Mouse (Mus musculus) spleen, postnatal 36 days (tissue): Measurements from ENCODE around the gene Npnt.

Source experiments
- DNase-seq, 2 experiments: peaks; one replicate each; pipeline ENCODE4 v3.0.0; 2022; ENCODE audit warnings: low spot score in 2 of 2, mixed read lengths in 1 of 2

Npnt gene

DNA sequence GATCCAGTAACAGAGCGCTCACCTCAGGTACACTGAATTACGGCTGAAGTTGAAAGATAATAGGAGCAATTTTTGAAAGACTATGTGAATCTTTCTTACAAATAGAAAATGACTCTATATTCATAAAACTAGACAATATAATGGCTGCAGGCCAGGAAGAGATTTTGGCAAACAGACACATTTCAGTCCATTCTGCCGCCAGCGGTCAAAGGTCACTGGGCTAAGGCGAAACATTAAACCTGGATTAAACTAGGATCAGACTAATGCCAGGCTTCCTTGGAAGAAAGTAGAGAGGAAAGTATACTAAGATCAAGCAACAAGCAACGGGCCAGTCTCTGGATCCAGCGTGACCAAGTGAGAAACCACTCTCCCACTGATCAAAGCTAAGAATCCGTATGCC, 11.1 kb downstream of the Npnt start:
- DNase-seq: no peak

DNA sequence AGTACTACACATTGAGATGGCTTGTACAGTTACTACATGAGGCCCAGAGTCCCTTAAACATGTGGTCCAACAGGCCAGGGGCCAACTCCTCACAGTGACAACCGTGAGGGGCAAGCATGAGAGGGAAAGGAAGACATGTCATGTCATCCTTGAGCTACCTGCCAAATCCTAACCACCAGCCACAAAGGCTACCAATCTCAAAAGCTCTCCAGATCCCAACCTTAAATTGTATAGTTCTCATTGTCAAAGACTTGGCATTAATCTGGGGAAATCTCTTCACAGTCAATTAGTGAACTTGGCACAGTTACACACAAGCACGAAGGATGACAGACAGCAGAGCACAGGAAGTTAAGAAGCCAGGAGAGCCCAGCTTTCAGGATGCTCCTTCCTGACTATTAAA, 15.4 kb downstream of the Npnt start:
- DNase-seq: no peak

DNA sequence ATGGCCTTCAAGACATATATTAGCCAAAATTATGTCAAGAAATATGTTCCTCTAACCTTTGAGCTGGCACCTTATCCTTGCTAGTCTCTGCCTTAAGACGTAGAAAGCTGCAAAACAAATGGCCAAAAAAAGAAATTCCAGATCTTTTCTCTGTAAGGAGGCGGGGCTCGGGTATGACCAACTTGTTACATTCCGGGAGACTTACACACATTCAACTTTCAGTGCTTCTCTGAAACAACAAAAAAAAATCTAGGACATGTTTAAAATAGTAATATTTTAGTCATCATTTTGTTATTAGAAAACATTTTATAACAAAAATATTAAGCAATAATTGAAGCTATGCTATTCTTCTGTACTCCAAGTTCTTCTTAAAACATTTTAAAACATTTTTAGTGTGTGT, 18.6 kb downstream of the Npnt start:
- DNase-seq: no peak

DNA sequence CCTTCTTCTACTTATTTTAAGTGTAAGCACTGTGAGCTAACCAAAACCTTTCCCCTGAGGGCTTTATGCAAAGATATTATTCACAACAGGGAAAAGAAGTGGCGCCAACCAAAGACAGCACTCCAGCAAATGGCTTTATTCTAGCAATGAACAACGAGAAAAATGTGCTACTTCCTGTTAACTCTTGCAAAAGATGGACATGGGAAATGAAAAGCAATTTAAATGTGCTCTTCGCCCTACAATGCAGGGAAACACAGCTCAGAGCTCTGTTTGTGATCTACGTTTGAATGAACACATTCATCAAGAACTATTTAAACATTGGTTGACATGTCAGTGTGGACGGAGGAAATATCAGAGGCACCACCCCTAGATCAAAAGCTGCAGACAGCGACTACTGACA, 20.2 kb downstream of the Npnt start:
- DNase-seq: no peak

DNA sequence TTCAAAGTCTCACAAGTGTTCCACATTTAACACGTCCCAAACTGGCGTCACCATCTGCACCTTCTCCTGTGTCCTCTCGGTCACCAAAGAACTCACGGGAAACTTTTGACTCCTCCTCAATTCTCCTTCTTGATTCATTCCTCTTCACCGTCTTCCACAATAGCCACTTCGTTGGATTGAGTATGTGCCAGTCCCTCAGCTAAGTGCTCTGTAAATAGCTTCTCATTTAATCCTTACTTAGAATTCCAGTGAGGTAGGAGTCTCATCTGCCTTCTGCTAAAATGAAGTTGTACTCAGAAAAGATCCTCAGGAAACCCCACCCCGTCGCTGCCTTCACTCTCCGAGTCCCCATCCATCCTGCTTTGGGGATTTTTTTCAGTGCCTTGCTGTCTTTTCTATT, 21.9 kb downstream of the Npnt start:
- DNase-seq: no peak

DNA sequence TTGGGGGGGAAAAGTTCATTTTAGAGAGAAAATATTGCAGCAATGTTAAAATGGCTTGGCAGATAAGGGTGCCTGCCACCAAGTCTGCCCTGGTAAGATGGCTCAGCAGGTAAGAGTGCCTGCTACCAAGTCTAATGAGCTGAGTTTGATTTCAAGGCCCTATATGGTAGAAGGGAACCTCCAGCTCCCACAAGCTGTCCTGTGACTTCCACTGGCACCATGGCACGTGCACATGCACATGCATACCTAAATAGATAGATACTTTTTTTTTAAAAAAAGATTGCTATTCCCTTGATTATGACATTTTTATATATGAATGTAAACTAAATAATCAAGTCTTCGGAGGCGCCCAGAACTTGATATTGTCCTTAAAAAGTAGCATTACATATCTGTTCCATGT, 30.3 kb downstream of the Npnt start:
- DNase-seq: no peak

DNA sequence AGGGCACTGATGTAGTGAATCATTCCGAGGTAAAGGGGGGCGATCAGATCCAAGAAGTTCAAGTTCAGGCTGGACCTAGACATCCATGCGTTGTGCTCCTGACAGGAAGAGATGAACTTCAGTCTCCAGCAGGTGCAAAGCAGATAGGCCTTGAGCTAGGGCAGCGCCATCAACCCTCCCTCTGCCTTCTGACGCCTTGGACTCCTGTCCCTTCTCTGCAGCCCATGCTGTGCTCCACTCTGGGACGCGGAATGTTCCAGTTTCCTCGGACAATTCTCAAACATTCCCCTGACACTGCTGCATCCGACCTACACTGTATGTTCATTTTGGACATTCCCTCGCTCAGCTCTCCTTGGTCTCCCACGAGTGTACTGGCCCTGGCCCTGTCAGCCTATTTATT, 30.9 kb downstream of the Npnt start:
- no peak for DNase-seq

DNA sequence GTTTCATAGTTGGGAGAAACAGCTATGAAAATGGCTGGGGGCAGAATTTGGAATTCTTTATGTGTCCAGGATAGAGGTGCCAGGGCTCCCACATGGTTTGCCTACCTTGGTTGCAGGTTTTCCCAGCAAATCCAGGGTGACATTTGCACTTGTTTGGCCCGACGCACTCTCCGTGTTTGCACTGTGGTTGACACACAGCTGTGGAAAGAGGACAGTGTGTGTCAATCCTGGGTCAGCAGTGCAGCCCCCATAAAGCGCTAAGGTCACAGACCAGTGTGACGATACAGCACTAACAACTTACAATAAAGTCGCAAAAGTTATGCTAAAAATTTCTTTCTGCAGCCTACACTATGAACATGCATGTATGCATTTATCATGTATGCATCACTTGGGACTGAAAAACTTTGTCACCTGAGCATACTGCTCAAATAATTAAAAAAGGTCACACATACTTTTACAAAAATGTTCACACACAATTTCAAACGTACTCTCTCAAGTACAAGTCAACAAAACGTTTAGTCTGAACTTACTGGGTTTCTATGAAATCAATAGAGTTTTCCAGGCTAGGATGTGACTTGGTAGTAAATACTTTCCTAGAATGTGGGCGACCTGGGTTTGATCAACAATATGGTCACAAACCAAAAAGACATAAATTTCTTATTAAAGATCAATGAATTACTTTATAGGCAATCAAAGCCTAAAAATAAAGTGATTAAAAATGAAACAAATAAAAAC, 32.6 kb downstream of the Npnt start:
- DNase-seq: no peak

DNA sequence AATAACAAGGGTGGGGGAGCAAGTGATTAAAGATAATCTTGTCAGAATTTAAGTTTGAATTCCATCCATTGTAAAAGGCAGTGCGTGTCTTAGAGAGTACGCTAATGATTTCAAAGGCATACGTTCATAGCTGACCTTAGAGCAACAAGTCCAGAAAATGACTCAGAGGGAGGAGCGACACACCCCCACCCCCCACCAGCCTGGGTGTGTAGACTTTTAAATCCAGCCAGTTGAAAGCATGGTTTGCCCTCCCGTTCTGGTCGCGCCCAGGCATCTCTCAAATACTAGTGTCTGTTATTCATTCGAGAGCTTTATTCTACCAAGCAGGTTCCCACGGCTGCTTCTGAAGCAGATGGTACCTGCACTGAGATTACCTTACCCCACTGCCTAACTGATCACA, 34.4 kb downstream of the Npnt start:
- DNase-seq: no peak

DNA sequence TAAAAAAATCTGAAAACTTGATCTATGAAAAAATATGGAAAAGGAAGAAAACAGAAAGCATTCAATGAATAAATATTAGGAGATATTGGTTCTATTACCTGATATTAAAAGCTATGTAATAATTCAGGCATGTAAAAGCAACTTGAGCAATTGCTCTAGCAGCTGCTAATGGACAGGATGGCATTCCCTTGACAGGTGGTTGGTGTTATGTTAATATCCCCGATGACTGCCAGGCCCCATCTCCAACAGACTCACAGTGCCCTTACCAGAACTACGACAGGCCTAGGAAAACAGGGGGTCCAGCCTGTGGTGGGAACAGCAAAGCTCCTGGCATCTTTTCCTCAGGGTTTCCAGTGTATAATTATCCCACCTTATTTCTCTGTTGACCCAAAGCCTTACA, 37.7 kb downstream of the Npnt start:
- no peak for DNase-seq

DNA sequence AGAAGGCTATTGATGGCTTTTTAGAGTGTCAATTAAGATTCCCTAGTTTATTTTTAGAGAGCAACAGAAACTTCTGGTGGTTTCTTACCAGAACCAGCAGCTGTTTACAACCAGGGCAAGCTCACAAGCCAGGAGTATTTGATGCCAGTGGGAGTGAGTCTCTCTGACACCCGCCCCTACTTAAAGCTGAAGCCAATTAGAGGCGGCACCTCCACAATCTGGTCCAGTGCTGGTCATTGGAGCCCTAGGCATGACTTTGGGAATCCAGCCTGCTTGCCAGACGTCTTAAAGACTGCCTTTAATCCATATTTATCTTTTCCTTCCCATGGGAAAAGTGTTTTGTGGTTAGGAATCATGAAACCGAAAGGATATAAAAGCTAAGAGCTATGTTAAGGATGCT, 38.4 kb downstream of the Npnt start:
- no peak for DNase-seq

DNA sequence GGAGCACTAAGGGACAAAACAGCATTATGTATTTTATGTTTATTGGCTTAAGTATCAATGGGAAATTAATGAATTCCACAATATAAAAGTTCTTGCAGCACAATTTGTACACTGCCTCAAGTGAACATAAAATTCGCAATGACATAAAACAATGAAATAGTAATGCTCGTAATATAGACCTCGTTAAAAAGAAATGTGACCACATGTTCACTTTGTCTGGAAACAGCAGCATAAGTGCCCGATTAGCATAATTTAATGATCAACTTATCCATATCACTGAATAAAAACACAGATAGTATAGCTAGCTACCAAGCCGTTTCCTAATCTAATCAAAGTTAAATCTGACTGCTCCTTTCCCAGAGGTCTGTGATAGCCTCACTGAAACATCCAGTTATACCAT, 39.4 kb downstream of the Npnt start:
- no peak for DNase-seq

DNA sequence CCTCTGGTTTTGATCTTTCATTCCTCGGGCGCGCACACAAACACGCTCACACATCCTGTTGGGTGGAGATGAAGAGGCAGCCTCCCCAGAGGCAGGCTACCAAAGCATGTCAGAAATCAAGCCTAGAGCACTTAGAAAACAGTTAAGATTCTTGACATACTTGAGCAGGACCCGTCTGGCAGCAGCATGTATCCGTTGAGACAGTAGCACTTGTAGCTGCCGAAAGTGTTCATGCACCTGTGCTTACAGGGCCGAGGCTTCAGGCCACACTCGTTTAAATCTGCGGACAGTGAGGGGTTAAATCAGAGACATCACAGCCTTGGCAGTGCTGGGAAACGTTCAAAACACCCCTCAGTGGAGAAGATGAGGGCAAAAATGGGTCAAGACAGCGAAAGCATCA, 40.4 kb downstream of the Npnt start:
- no peak for DNase-seq

DNA sequence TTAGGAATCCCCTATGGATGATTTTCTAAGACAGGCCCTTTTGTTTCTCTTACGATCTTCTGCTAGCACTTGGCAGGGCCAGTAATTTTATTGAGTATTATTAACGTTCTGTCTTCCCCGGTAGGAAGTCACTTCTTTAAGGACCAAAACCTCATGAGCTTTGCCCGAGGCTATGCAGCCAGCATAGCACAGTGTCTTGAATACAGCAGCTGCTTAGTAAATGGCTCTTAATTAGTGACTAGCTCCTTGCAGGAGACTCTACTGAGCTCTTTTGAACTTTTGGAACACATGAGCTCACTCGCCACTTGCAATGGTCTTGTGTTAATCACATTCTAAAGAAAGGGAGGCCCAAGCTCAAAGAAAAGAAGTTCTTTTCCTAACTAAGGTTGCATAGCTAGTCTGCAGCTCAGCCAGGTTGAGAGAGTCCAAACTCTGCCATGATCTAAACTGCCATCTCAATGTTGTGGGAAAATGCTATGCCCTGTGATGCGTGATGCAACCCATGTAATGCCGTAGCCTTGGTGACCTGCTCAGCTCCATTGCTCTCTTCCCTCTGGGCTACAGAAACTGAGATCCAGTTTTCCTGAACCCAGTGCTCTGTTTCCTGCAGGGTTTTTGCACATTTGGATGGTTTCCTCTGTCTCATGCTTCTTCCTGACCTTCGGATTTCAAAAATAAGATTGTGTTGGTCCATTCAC, 42.4 kb downstream of the Npnt start:
- no peak for DNase-seq

DNA sequence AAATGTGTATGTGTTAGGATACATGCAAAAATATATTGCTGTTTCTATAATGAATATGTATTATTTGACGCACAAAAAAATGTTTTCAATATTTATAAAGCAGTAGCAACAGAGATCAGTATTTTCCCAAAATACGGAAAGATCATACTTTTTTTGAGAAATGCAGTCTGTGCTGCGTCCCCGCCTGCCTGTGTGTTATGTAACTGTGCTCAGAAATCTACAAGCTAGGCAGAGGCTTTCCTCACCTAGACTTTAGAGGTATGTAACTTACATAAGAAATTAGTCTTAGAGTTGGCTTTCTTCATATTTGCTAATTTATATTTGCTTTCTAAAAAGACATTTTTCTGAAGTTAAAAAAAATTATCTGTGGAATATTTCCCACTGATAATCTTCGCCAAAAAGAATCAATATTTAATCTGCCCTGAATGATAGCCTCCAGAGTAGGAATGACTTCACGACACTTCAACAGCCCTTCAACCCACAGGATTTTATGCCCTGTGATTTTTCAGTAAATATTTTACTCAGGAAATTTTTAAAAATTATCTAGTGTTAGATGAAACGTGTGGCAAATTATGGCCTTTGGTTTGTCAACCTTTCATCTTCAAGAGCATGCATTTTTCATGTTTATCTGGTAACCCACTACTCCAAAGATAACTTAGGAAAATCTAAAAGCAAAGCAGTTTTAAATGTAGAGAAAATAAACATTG, 44.7 kb downstream of the Npnt start:
- DNase-seq: no peak

DNA sequence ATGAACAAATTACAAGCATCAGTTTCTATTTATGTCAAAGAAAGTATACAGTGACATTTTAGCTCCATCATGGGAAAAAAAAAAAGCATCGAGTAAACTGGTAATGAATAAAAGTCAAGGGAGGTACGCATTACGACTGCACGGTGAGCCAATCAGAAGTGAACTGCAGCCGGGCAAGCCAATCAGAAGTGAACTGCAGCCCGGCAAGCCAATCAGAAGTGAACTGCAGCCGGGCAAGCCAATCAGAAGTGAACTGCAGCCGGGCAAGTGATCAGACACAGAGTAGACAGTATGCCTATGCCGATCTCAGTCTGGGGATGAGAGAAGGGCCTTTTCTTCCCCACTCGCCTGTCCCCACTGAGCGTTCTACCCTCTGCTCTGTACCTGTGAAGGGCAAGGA, 46.7 kb downstream of the Npnt start:
- no peak for DNase-seq

DNA sequence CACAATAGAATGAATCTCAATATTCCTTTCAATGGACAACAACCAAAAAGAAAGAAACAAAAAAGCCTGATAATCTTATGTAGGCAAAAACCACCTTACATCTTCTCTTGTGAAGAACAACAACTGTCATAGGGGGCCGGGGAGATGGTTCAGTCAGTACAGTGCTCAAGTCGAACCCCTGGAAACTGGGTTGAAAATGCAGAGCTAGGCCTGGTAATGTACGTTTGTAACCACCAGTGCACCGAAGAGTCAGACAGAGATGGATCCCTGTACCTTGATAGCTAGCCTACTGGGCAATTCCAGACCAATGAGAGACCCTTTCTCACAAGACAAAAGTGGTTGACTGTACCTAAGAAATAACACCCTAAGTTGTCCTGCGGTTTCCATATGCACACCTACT, 47.2 kb downstream of the Npnt start:
- no peak for DNase-seq

DNA sequence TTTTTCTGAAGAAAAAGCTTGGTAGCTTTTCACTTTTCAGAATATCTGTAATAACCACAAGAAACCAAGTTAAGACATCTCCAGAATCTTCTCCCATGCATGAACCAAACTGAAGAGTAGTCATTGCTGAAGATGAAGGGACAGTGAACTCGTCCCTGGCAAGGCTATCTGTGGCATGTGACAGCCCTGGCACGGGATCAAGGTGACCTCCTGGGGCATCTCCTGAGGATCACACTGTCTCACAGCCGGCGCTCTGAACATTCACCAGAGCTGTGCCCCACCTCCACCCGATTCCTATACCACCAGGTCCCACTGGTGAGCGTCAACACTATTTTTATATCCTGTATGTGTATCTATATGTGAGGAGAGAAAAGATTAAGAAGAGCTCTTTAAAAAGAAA, 47.9 kb downstream of the Npnt start:
- DNase-seq: no peak

DNA sequence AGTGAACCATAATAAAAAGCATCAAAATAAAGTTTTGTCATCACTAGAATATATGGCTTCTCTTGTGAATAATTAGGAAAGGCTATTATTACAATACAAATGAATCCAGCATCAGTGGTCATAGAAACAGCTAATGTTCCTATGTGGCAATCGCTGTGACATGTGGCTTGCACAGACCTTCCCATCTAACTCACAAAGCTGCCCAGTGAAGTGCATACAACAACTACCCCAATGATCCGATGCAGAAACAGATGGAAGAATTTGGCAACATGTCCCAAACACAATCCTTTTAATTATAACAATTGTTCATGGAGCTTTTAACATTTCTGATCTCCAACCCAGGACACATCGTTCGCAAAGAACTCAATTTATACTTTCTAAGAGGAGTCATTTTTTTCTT, 52.2 kb downstream of the Npnt start:
- no peak for DNase-seq

DNA sequence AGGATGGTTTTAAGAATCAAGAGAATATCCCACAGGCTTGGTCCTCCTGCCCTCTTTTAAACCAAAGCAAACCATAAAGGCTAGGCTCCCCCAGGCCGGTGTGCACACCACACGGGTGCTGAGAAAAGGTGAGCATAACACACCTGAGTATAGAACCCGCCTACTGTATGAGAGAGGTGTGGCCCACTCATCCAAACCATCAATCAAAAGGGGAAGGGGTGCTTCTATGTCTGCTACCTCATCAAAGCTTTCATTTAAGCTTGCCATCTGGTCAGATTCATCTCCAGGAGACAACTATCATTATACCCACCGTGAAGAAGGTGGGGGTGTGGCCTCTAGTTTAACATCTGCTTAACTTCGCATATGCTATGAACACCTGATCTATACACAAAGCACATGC, 52.7 kb downstream of the Npnt start:
- no peak for DNase-seq

DNA sequence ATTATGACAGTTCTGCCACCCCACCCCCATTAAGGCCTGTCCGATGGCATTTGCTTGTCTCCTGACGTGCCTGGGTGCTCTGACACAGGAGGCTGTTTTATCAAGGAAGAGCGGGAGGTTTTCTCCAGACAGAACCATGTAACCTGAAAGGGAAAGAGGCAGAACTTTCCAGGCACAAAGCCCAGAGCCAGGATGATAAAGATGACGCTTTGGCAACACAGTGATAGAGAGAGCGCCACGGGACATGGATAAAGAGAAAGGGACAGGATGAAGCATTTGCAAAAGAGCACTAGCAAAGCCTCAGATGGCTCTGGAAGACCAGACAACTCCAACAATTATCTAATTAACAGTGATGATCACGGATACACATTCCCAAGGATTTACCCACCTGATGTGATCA, 56.0 kb downstream of the Npnt start:
- no peak for DNase-seq

DNA sequence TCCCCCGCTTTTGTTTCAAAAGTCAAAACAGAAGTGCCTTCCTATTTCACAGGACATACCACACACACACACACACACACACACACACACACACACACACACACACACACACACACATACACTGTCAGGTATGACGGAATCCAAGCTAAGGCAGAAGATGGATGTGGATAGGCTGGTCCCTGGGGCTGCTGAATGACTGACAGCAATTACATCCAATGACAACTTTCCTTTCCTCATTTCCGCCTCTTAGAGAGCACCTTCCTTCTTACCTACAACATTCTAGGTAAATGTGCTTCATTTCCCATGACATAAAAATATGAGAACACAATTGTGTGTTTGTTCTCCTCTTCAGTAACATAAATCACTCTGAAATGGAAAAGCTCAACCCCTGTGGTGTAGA, 56.4 kb downstream of the Npnt start:
- no peak for DNase-seq

DNA sequence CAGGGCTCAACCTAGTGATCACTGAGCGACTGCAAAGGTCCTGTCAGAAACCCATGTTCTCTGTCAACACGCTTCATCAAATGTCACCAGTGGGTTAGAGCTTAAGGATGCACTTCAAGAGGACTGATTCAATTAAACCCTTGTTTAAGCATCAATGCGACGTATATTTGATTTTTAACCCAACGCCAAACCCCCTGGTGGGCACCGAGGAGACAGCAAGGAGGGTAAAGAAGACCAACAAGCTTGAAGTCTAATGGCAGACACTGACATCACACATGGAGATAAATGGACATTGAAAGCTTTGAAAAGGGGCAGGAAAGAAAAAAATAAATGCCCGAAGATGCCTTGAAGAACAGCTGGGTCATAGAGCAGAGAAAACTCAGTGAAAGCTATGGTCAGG, 57.0 kb downstream of the Npnt start:
- no peak for DNase-seq
